Mouse (Mus musculus) limb, embryonic 14.5 days (tissue): ENCODE measurements around the gene Fam196b. TPM values are rescaled to one million over a fixed set of nuclear protein-coding genes. Genes with fewer than 3 reads are reported as not detected.

Experiments
- ATAC-seq: fragments of 200-750 bp; cut with Nextera tagmentation; 2 replicates; pipeline ENCODE4 v1.8.0; 2017; ENCODE audit warnings: low read depth, moderate number of reproducible peaks, moderate TSS enrichment; ENCODE audit not compliant: low FRiP score
- DNase-seq: peaks from one replicate; pipeline ENCODE4 v3.0.0-alpha.2; 2015; ENCODE audit warnings: low spot score
- H3K27ac ChIP-seq: fragments of 300-500 bp; sonication (generic); replicated peaks from 2 replicates; pipeline ENCODE4 v1.5.1; 2014; ENCODE audit warnings: low read depth, mild to moderate bottlenecking, low read length, moderate library complexity, mixed read lengths
- H3K27me3 ChIP-seq: fragments of 300-500 bp; sonication (generic); 2 replicates; pipeline ENCODE4 v1.6.1; 2014; ENCODE audit warnings: low read length, mixed read lengths; ENCODE audit not compliant: control insufficient read depth, insufficient read depth
- H3K36me3 ChIP-seq: fragments of 300-500 bp; sonication (generic); 2 replicates; pipeline ENCODE4 v1.6.1; 2014; ENCODE audit warnings: mild to moderate bottlenecking, low read length, moderate library complexity, mixed read lengths; ENCODE audit not compliant: control insufficient read depth, insufficient read depth
- H3K4me1 ChIP-seq: fragments of 300-500 bp; sonication (generic); 2 replicates; pipeline ENCODE4 v1.6.1; 2014; ENCODE audit warnings: antibody characterized with exemption, low read length, mixed read lengths; ENCODE audit not compliant: control insufficient read depth, insufficient read depth
- H3K4me2 ChIP-seq: fragments of 300-500 bp; sonication (generic); replicated peaks from 2 replicates; pipeline ENCODE4 v1.6.1; 2014; ENCODE audit warnings: low read depth, mild to moderate bottlenecking, low read length, moderate library complexity; ENCODE audit not compliant: severe bottlenecking
- H3K4me3 ChIP-seq: fragments of 300-500 bp; sonication (generic); replicated peaks from 2 replicates; pipeline ENCODE4 v1.5.1; 2014; ENCODE audit warnings: low read length
- H3K9ac ChIP-seq: fragments of 300-500 bp; sonication (generic); 2 replicates; pipeline ENCODE4 v1.6.1; 2014; ENCODE audit warnings: mild to moderate bottlenecking, low read depth, low read length, moderate library complexity; ENCODE audit not compliant: severe bottlenecking
- H3K9me3 ChIP-seq: fragments of 300-500 bp; sonication (generic); 2 replicates; pipeline ENCODE4 v1.6.1; 2016; ENCODE audit warnings: low read length; ENCODE audit not compliant: control insufficient read depth
- POLR2A ChIP-seq: fragments of 200-500 bp; IDR thresholded peaks from 2 replicates; pipeline ENCODE4 v1.8.0; 2012; ENCODE audit warnings: inconsistent platforms, mild to moderate bottlenecking, moderate library complexity, borderline replicate concordance; ENCODE audit not compliant: insufficient read depth, insufficient read length; ENCODE audit errors: extremely low read depth
- WGBS: fragments of 180-500 bp; shearing (Covaris S2); extraction: QIAGEN DNeasy Blood & Tissue Kit; methylation state at CpG from one replicate; pipeline ENCODE4 v1.1.7; 2014; 5-methylcytosine and 5-hydroxymethylcytosine counted together
- polyA plus RNA-seq, 2 experiments: library from polyadenylated mRNA; depleted of rRNA in 1 of 2; stranded (reverse) in 1 of 2; unstranded in 1 of 2; fragments of >200 nt; fragmentation: Nextera tagmentation in 1 of 2; extraction: Ambion mirVana in 1 of 2; gene quantifications; 2 replicates each; pipeline versions ENCODE4 v1.2.1 to v1.2.3; 2012 to 2014

The Fam196b gene
- polyA plus RNA-seq, 2 experiments: 1.1 to 2.2 TPM

DNA sequence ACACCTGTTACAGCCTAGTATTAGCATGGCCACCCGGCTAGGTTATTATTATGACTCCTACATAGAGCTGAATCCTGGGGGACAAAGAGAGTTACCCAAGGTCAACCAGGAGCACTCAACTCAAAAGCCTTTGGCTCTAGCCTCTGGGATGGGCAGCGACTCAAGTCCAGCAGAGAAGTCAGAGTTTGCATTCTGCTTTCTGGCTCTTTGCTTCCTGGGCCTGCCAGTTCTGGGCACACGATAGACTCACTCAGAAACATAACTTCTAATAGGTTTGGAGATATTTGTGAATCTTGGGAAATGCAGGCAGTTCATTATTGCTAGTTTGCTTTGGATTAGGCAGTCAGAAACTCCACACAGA lies 102.0 kb downstream of the Fam196b start:
- Histone ChIP-seq H3K4me3 (no peak overlapping the region), H3K27me3 (no peaks in the 10 kb centered on the region), H3K27ac (no peak overlapping the region), H3K4me1 (no peaks in the 10 kb centered on the region), H3K36me3 (no peaks in the 10 kb centered on the region), H3K9me3 (no peaks in the 10 kb centered on the region), H3K9ac (no peak overlapping the region), H3K4me2 (no peak overlapping the region)
- ATAC-seq (no peak), DNase-seq (no peak)
- WGBS: 80% methylated on average over 3 of the region's 3 CpGs
- no peak for TF ChIP-seq POLR2A

DNA sequence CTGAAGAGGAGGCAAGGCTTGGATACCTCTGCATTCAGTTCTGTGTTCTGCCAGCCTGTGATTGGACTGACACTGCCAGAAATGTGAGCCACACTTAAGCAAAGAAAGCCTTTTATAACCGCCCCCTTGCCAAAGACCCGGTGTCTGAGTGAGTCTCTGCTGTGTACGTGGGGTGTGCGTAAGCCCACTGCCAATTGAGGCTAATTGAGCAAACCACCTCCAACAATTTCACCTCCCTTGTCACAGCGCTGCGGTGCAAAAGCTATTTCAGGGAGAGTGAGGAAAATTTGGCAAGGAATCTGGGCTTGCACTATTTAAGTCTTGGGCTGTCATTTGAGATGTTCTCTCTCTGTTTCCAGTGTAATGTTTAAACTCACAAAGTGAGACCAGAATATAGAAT lies 106.4 kb downstream of the Fam196b start:
- DNase-seq: no peak
- Histone ChIP-seq H3K4me2 (no peak overlapping the region), H3K9ac (no peak overlapping the region), H3K36me3 (no peaks in the 10 kb centered on the region), H3K4me1 (no peaks in the 10 kb centered on the region), H3K4me3 (no peak overlapping the region), H3K27ac (no peak overlapping the region), H3K9me3 (no peaks in the 10 kb centered on the region), H3K27me3 (no peaks in the 10 kb centered on the region)
- no peak for ATAC-seq
- WGBS: 56% methylated on average over 6 of the region's 6 CpGs
- no peak for TF ChIP-seq POLR2A

DNA sequence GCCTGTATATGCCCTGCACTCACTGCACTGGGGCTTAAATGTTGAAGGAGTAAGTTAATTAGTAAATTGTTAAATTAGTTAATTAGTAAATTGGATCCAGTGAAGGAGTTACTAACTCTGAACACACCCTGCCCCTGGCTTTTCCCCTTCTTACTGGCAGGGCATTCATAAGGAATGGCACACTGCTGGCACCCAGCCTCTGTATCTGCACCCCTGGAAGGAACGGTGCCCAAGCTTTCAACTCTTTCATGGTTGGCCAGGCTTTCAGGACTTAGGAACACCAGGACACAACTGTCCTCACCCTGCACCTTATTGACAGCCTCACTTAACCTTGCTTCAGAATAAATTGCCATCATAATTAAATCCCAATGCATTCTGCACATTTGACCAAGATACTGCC lies 109.9 kb downstream of the Fam196b start:
- ATAC-seq (no peak), DNase-seq (no peak)
- Histone ChIP-seq H3K27me3 (no peaks in the 10 kb centered on the region), H3K27ac (no peak overlapping the region), H3K4me1 (no peaks in the 10 kb centered on the region), H3K9me3 (no peaks in the 10 kb centered on the region), H3K4me2 (no peak overlapping the region), H3K36me3 (no peaks in the 10 kb centered on the region), H3K4me3 (no peak overlapping the region), H3K9ac (no peak overlapping the region)
- TF ChIP-seq POLR2A: no peak
- WGBS: 89% methylated on average over 1 of the region's 1 CpGs

DNA sequence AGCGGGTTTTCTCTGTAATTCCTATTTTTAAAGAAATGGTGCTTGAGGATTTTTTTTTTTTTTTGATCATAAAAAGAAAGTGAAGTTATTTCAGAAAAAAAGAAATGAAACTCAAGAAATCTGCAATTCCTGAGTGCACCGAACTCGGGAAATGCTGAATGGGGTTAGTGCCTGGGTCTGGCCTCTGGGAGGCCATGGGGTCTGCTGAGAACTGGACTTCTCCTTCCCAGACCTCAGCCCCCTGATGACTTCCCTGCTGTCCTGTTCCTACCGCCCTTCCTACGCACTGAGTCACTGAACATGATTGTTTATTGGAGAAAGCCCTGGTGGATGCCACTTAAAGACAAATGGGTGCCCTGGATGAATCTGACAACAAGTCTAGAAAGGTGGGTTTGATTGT lies 112.6 kb downstream of the Fam196b start:
- 80% methylated on average over 5 of the region's 5 CpGs for WGBS
- Histone ChIP-seq H3K27ac (no peak overlapping the region), H3K9ac (no peak overlapping the region), H3K4me3 (no peak overlapping the region), H3K4me2 (no peak overlapping the region), H3K9me3 (no peaks in the 10 kb centered on the region), H3K36me3 (no peaks in the 10 kb centered on the region), H3K4me1 (no peaks in the 10 kb centered on the region), H3K27me3 (no peaks in the 10 kb centered on the region)
- ATAC-seq (no peak), DNase-seq (no peak)
- TF ChIP-seq POLR2A: no peak

DNA sequence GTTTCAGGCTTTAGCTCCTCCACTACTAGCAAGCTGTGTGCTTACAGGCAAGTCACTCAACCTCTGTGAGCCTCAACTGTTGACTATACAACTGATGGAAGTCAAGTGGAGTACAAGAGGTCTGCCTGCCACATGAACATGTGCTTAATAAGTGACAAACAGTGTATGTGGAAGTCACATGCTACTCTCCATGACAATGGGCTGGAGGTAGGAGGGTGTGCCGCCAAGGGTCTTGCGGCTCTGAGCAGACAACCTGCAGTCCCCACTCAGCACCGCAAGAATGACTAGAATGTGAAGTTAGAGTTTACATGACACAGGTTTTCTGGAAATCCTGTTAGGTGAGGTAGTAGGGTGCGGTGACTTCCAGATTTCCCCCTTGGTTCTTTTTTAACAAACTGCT lies 116.3 kb downstream of the Fam196b start:
- TF ChIP-seq POLR2A: no peak
- Histone ChIP-seq H3K4me1 (no peaks in the 10 kb centered on the region), H3K36me3 (no peaks in the 10 kb centered on the region), H3K9ac (no peak overlapping the region), H3K9me3 (no peaks in the 10 kb centered on the region), H3K27ac (no peak overlapping the region), H3K4me3 (no peak overlapping the region), H3K4me2 (no peak overlapping the region), H3K27me3 (no peaks in the 10 kb centered on the region)
- 68% methylated on average over 4 of the region's 4 CpGs for WGBS
- ATAC-seq (no peak), DNase-seq (no peak)

DNA sequence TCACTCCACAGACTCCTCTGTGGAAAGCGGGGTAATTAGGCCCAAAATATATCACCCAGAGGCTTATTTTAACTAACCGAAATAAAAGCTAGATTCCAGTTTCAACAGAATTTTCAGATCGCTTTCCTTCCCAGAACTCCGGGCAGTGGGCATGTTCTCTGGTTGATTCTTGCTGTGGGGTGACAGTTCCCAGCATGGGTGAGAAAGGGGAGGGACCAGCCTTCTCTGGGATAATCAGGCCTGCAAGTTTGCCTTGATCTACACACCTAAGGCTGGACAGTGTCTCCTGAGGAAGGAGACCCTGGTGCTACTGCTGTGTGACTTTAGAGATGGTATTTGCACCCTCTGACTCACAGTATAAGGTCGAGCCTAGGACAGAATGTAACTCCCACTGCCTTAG lies 116.7 kb downstream of the Fam196b start:
- Histone ChIP-seq H3K4me3 (no peak overlapping the region), H3K4me1 (no peaks in the 10 kb centered on the region), H3K27me3 (no peaks in the 10 kb centered on the region), H3K27ac (no peak overlapping the region), H3K36me3 (no peaks in the 10 kb centered on the region), H3K4me2 (no peak overlapping the region), H3K9ac (no peak overlapping the region), H3K9me3 (no peaks in the 10 kb centered on the region)
- DNase-seq: no peak
- no peak for TF ChIP-seq POLR2A
- WGBS: 44% methylated on average over 5 of the region's 5 CpGs
- ATAC-seq: no peak
